Mouse (Mus musculus) E14TG2a.4 (cell line): ENCODE measurements around the gene Tbc1d12.
A peak's percentile ranks its signal among the peaks of the same experiment; 100 is the strongest.

Source experiments
- H3K27me3 ChIP-seq: 2 replicates; pipeline ENCODE4 v1.6.1; 2014; ENCODE audit warnings: low read length, control low read depth; ENCODE audit not compliant: insufficient read depth
- H3K36me3 ChIP-seq: 2 replicates; pipeline ENCODE4 v1.6.1; 2014; ENCODE audit warnings: low read length, control low read depth; ENCODE audit not compliant: insufficient read depth
- H3K4me1 ChIP-seq: replicated peaks from 2 replicates; pipeline ENCODE4 v1.6.1; 2014; ENCODE audit warnings: low read depth, low read length, control low read depth
- H3K4me3 ChIP-seq: replicated peaks from 2 replicates; pipeline ENCODE4 v1.5.1; 2014; ENCODE audit warnings: mild to moderate bottlenecking, low read length
- H3K9me3 ChIP-seq: 2 replicates; pipeline ENCODE4 v1.6.1; 2014; ENCODE audit warnings: low read length, control low read depth
- CTCF ChIP-seq: conservative IDR thresholded peaks from 2 replicates; pipeline ENCODE4 v1.5.1; 2014; ENCODE audit warnings: low read length
- NANOG ChIP-seq: IDR thresholded peaks from 2 replicates; pipeline ENCODE4 v1.6.1; 2014; ENCODE audit warnings: borderline replicate concordance, low read length, mixed read lengths
- POU5F1 ChIP-seq: IDR thresholded peaks from 2 replicates; pipeline ENCODE4 v1.6.1; 2014; ENCODE audit warnings: low read length, borderline replicate concordance

The Tbc1d12 gene

DNA sequence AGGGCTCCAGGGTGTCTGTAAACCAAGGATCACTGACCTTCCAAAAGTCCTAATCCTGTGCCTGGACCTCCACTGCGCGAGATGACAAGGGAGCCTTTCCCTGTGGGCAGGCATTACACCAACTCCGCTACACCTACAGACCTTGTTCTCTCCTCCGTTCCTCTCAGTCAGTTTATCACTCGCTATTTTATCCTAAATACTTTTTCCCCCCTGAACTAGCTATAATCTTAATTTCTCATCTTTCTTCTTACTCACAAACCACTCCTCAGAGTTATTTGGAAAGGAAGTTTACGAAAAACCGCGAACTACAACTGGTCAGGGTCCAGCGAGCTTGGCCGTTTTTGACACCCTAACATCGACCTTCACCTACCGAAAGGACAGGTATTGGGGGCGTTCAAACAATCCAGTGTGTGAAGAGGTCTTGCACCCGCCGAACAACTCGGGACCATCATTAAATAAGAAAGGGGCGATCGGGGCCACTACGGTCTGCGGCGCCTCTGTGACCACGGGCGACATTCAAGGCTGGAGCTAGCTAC lies 93.9 kb downstream of the Tbc1d12 start:
- Histone ChIP-seq H3K27me3 (no peaks in the 10 kb centered on the region), H3K36me3 (peaks cover 37% of the 10 kb centered on the region), H3K4me1 (peaks cover 68% of the 10 kb centered on the region), H3K4me3 (peak overlapping the region; percentile 98), H3K9me3 (no peaks in the 10 kb centered on the region)
- TF ChIP-seq POU5F1: no peak
- TF ChIP-seq NANOG: no peak
- no peak for TF ChIP-seq CTCF

DNA sequence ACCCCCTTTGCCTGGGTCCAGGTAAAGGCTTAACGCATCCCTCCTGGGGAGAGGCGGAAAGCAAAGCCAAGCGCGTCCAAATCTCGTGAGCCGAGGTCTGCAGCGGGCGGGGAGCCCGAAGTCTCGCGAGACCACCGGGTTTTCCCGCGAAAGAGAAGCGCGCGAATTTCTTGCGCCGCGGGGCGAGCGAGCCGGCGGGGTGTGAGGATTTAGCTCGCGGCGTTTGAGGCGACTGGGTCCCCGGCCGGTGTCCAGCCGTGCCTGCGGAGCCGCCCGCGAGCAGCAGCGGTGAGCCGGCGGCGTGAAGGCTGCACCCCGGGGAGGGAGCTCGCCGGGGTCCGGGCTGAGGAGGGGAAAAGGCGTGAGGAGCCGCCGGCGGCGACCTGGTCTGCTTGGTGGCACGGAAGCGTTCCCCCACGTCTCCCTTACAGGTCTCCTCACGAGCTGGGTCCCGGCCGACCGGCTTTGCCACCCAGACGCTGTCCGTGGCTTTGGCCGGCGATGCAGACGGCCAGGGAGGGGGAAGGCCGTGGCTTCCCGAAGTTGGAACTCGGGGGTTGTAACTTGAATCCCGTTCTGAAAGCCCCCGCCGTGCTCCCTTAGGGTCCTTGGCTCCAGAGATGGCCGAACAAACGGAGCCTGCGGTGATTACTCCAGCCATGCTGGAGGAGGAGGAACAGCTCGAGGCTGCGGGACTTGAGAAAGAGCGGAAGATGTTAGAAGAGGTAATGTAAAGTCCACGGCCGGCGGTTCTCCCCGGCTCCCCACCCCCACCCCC lies 94.6 kb downstream of the Tbc1d12 start, which contains the start of gene Hells:
Gene Hells, plus strand, starts transcription at position 128 of the 778 bp plus-strand sequence.
- TF ChIP-seq NANOG (no peak), POU5F1 (no peak), CTCF (no peak)
- Histone ChIP-seq H3K4me3 (peak within 1 kb of the TSS; percentile 98), H3K36me3 (peaks cover 44% of the 10 kb centered on the region), H3K9me3 (no peaks in the 10 kb centered on the region), H3K4me1 (peaks cover 74% of the 10 kb centered on the region), H3K27me3 (no peaks in the 10 kb centered on the region)

DNA sequence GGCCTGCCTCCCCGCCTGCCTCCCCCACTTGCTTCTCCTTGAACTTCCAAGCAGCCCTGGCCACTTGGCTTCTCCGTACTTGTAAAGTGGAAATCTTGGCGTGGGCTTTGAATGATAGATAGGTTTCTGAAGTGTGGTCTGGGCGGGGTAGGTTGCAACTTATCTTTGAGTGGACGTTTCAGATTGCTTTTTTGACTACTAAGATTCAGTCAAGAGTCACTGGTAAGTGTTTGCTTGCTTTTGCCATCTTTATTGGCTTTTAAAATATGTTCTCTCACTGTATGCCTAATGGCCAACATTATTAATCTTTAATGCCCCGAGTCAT lies 95.1 kb downstream of the Tbc1d12 start:
- Histone ChIP-seq H3K4me3 (peak overlapping the region; percentile 98), H3K9me3 (no peaks in the 10 kb centered on the region), H3K27me3 (no peaks in the 10 kb centered on the region), H3K36me3 (peaks cover 49% of the 10 kb centered on the region), H3K4me1 (peaks cover 73% of the 10 kb centered on the region)
- TF ChIP-seq CTCF: no peak
- no peak for TF ChIP-seq NANOG
- no peak for TF ChIP-seq POU5F1

DNA sequence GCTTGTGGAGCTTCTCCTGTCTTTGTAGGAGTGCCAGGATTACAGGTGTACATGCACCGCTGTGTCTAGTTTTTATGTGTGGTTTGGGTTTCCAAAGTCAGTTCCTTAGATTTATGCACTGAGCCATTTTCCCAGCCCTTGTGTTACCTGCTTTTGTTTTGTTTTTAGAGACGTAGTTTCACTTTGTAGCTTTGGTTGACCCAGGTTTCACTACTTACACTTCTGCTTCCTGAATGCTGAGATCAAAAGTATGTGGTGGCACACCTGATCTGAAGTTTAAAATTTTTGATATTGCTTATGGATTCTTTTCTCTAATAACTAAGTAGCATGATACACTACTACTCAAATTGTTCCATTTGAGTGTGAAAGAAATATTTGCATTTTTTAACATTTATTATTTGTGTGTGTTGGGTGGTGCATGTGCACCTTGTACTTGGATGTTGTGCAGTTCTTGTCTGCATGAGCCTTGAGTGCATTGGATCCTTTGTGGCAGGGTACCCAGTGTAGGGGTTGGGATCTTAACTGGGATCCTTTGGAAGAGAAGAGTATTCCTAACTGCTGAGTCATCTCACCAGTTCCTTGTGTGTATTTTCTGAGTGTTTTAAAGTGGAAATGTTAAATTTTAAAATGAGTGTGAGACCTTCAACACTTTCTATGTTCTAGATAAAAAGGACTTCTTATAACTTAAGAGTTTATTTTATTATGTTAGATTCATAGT lies 108.4 kb downstream of the Tbc1d12 start:
- peaks cover 19% of the 10 kb centered on the region for H3K4me1 ChIP-seq
- no peaks in the 10 kb centered on the region for H3K9me3 ChIP-seq
- H3K27me3 ChIP-seq: no peaks in the 10 kb centered on the region
- H3K4me3 ChIP-seq: no peak overlapping the region
- H3K36me3 ChIP-seq: peaks cover 98% of the 10 kb centered on the region
- TF ChIP-seq CTCF: no peak
- no peak for TF ChIP-seq POU5F1
